Mouse (Mus musculus): Measurements from ENCODE around the gene Cr2. TPM values are rescaled to one million over a fixed set of nuclear protein-coding genes. Genes with fewer than 3 reads are reported as not detected.

Cr2 gene
- 5.1 TPM for polyA plus RNA-seq (2017; shearing (Covaris generic))

DNA sequence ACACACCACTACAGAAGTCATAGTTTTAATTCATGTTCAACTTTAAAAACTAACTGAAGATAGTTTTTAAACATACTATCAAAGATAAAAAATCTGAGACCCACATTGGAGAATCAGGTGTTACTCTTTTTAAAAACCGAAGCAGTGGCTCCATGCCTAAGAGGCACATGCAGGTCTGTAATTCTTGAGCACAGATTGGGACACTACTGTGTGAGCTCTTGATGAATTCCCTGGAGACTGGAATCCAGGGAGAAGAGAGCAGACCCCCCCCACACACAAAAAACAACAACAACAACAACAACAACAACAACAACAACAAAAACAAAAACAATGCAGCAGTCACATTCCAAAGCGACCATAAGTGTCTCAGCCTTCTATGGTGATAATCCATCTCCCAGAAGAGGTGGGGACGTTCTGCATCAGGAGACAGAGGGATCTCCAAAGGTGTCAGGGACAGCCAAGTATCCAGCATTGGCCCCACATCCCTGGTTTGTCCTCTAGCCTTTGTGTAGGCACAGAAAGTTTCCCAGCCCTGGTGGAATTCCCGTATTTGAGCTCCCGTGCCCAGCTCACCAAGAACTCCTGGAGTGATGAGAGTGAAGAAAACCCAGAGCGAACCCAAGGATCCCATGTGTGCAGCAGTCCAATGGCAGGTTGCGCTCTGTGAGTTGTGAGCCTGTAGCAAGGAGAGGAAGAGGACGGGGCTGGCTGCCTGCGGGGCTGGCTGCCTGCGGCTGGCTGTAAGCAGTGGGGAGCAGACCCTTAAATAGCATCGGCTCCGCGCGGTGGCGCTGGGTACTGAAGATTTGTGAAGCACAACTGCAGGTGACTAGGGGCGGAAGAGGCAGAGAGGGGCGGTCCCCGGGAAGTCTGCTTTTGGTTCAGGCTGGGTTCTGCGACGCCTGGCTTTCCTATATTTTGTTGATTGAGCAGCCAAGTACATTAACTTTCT is at the start of gene Cr2:
TSS of gene Cr2 (minus strand) at position 737 of the 952 bp plus-strand sequence.

DNA sequence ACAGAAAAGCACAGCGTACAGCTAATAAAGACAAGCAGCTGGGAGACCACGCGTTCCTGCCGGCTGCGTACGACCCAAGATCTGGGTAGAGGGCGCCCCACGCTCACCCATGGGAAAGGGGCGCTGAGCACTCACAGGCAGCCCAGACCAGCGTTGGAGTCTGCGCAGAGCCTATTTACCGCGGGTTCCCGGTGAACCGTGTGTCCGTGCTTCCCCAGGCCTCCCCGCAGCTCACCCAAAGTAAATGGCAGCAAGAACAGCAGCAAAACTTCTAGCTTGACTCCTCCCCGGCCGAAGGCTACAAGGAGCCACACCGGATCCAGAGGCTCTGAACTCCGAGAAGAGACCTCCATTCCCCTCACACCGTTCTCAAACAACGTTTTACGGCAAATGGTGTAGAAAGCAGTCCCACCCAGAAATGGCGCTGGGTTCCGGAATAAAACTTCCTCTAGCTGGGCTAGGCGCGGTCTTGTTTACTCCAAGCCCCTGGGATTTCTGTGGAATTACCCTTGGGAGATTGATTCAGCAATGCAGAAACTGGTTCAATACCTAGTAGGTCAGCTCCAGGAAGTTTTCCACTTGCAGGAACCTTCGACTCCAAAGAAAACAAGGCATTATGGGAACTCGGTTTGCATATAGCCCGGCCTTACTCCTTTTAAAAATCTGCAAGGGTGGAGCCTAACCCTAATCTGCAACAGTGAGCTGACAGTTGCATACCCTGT is 45.4 kb downstream of the Cr2 start, which contains the start of gene Cr1l:
TSS of gene Cr1l (minus strand) at position 634 of the 722 bp plus-strand sequence.

DNA sequence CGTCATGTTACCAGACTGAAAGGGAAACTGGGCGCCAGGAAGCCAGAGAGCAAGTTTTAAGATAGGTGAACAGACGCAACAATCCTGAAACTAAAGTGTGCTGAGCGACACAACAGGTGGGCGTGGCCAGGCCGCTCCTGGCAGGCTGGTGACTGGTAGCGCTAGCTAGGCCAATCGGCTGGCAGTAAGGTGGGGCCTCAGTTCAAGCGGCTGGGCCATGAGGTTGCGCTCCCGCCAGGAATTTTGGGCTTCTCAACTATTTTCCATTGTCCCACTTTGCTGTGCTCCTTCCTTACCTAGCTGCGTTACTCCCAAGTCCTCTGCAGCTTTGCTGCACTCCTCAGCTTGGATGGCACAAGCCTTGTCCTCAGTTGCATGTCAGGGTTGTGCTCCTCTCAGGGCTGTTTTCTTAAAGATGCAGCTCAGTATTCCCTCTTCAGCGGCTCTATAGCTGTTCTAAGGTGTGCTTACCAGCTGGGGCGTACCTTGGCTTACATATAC is 84.2 kb downstream of the Cr2 start, which contains the start of gene Cd46:
TSS of gene Cd46 (minus strand) at position 30 of the 501 bp plus-strand sequence.

Other genes starting within 250 kb of the Cr2 start
- 0.50 TPM for gene Cd34, start 237.9 kb downstream of the Cr2 start, polyA plus RNA-seq (2017; shearing (Covaris generic))
- 4.0 TPM for gene Cd46, start 84.5 kb downstream of the Cr2 start, polyA plus RNA-seq (2017; shearing (Covaris generic))
- gene Cr1l, start 45.1 kb downstream of the Cr2 start, polyA plus RNA-seq (2017; shearing (Covaris generic)), result 205 TPM

All from inflammation-experienced regulatory T-cells, adult 16 weeks (primary cell).